Mouse (Mus musculus) liver, embryonic 15.5 days (tissue): ENCODE data around the gene Ptma. TPM values are rescaled to one million over a fixed set of nuclear protein-coding genes. Genes with fewer than 3 reads are reported as not detected.
"Not testable (repeated sequence)": the region's sequence is repeated elsewhere in the genome, so short reads cannot be mapped to it uniquely, and the experiment has no call there.

ENCODE experiments used
- ATAC-seq: fragments of 200-750 bp; cut with Nextera tagmentation; 2 replicates; pipeline ENCODE4 v1.8.0; 2017; ENCODE audit warnings: moderate number of reproducible peaks, mild to moderate bottlenecking, moderate library complexity; ENCODE audit not compliant: insufficient read depth
- H3K27ac ChIP-seq: fragments of 300-500 bp; sonication (generic); replicated peaks from 2 replicates; pipeline ENCODE4 v1.5.1; 2015; ENCODE audit warnings: mild to moderate bottlenecking, inconsistent platforms
- H3K27me3 ChIP-seq: fragments of 300-500 bp; sonication (generic); 2 replicates; pipeline ENCODE4 v1.6.1; 2015; ENCODE audit warnings: mild to moderate bottlenecking, inconsistent platforms
- H3K36me3 ChIP-seq: fragments of 300-500 bp; sonication (generic); replicated peaks from 2 replicates; pipeline ENCODE4 v1.6.1; 2015; ENCODE audit warnings: moderate library complexity, mild to moderate bottlenecking, inconsistent platforms
- H3K4me1 ChIP-seq: fragments of 300-500 bp; sonication (generic); replicated peaks from 2 replicates; pipeline ENCODE4 v1.6.1; 2015; ENCODE audit warnings: inconsistent platforms
- H3K4me2 ChIP-seq: fragments of 300-500 bp; sonication (generic); 2 replicates; pipeline ENCODE4 v1.6.1; 2015; ENCODE audit warnings: moderate library complexity, mild to moderate bottlenecking, inconsistent platforms
- H3K4me3 ChIP-seq: fragments of 300-500 bp; sonication (generic); replicated peaks from 2 replicates; pipeline ENCODE4 v1.5.1; 2015; ENCODE audit warnings: mild to moderate bottlenecking, inconsistent platforms
- H3K9ac ChIP-seq: fragments of 300-500 bp; sonication (generic); 2 replicates; pipeline ENCODE4 v1.6.1; 2015; ENCODE audit warnings: moderate library complexity, mild to moderate bottlenecking, inconsistent platforms
- H3K9me3 ChIP-seq: fragments of 300-500 bp; sonication (generic); replicated peaks from 2 replicates; pipeline ENCODE4 v1.6.1; 2016; ENCODE audit warnings: inconsistent platforms
- whole genome bisulfite sequencing: fragments of 180-500 bp; shearing (Covaris S2); methylation state at CpG from one replicate; pipeline ENCODE4 v1.1.7; 2015; ENCODE audit warnings: mixed read lengths; ENCODE audit not compliant: insufficient replicate concordance; 5-methylcytosine and 5-hydroxymethylcytosine counted together
- polyA plus RNA-seq: library from polyadenylated mRNA; unstranded; fragments of >200 nt; fragmentation: Nextera tagmentation; extraction: Ambion mirVana; gene quantifications from 2 replicates; pipeline ENCODE4 v1.2.1, GENCODE M21; 2015

The Ptma gene
- polyA plus RNA-seq, 1 experiment from 2014 or later = 778 TPM

DNA sequence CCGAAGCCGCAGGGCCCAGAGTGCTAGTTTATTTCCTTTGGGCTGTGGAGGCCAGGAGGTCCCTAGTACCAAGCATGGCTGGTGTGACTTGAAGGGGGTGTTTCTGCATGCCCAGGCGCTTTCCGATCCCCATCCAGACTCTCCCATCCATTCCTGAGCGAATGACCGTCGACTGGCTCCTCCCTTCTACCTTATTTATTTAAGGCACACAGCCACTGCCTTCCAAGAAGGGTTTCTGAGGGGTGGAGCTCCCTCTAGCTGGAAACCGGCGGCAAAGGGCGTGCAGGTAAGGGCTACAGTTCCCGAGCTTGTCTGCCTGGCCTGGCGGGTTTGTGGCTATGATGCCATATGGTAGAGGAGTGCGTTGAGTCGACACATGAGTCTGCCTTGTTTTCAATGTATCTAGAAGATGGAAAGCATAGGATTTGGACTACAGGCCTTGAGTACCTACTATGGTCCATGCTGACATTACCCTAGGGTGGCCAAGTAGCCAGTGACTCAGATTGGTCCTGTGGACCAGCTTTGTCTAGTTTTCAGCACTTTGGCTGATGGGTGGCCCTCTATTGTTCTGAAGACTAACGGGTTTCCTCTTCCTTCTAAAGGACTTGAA is 2.1 kb downstream of the Ptma start:
- Histone ChIP-seq H3K9me3 (no peaks in the 10 kb centered on the region), H3K4me1 (peaks cover 66% of the 10 kb centered on the region), H3K27me3 (no peaks in the 10 kb centered on the region), H3K9ac (peak overlapping the region; percentile 98), H3K27ac (peak overlapping the region; percentile 97), H3K4me3 (peak overlapping the region; percentile 99), H3K4me2 (peak overlapping the region; percentile 96), H3K36me3 (peaks cover 33% of the 10 kb centered on the region)
- WGBS = under 1% methylated on average over 15 of the region's 15 CpGs
- no peak for ATAC-seq

DNA sequence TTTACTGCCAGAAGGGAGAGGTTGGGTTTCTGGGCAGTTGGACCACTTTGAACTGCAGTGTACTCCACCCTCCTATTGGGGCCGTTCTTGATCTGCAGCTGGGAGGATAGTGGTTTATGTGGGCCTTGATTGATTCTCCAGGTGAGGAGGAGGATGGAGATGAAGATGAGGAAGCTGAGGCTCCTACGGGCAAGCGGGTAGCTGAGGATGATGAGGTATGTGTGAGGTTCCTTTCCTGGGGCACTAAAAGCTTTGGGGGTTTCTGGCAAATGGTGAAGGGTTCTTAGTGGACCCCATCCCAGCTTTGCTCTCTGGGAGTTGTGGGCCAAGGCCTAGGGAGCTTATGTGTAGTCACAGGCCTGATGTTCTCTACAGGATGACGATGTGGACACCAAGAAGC is 3.1 kb downstream of the Ptma start:
- 41% methylated on average over 4 of the region's 4 CpGs for WGBS
- ATAC-seq = no peak
- Histone ChIP-seq H3K27ac (peak overlapping the region; percentile 97), H3K36me3 (peaks cover 36% of the 10 kb centered on the region), H3K4me1 (peaks cover 56% of the 10 kb centered on the region), H3K4me3 (peak overlapping the region; percentile 99), H3K9me3 (no peaks in the 10 kb centered on the region), H3K9ac (peak overlapping the region; percentile 98; the same call in 1 of the 2 replicates), H3K4me2 (peak overlapping the region; percentile 96), H3K27me3 (no peaks in the 10 kb centered on the region)

DNA sequence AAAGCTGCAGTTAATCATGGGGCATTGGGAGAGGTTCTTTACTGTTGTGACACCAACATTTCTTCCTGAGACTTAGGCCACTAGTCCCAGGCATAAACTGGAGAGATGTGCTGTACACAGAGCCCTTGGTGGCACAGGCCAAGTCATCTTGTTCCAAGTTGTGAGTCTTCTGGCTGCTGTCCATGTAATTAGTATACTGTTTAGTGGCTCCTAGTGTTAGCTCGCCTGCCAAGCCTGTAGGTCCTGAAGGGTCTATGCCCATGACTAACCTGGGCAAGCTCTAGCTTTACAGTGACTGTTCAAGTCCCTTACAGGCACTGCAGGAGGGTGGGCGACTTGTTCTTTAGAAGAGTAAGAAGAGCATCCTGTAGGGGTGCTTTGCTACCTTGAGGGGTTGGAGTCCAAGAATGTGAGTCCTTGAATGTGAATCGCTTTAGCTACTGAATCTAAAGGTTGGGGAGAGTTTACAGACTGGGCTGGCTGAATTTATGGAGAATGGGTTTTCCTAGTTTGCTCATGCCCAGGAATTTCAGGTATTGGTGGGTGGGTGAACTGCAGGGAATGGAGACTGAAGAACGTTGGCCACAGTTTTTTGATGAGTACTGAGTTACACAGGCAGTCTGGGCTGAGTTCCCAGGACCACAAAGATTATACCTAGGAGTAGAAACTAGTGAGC is 4.5 kb downstream of the Ptma start:
- 38% methylated on average over 4 of the region's 4 CpGs for WGBS
- H3K4me1 ChIP-seq = peaks cover 46% of the 10 kb centered on the region
- H3K27me3 ChIP-seq = no peaks in the 10 kb centered on the region
- no peak for ATAC-seq
- H3K9ac ChIP-seq = no peak overlapping the region
- H3K36me3 ChIP-seq = peaks cover 36% of the 10 kb centered on the region
- H3K27ac ChIP-seq = peak overlapping the region; percentile 31; the same call in 1 of the 2 replicates
- H3K4me2 ChIP-seq = no peak overlapping the region
- H3K4me3 ChIP-seq = no peak overlapping the region
- no peaks in the 10 kb centered on the region for H3K9me3 ChIP-seq

DNA sequence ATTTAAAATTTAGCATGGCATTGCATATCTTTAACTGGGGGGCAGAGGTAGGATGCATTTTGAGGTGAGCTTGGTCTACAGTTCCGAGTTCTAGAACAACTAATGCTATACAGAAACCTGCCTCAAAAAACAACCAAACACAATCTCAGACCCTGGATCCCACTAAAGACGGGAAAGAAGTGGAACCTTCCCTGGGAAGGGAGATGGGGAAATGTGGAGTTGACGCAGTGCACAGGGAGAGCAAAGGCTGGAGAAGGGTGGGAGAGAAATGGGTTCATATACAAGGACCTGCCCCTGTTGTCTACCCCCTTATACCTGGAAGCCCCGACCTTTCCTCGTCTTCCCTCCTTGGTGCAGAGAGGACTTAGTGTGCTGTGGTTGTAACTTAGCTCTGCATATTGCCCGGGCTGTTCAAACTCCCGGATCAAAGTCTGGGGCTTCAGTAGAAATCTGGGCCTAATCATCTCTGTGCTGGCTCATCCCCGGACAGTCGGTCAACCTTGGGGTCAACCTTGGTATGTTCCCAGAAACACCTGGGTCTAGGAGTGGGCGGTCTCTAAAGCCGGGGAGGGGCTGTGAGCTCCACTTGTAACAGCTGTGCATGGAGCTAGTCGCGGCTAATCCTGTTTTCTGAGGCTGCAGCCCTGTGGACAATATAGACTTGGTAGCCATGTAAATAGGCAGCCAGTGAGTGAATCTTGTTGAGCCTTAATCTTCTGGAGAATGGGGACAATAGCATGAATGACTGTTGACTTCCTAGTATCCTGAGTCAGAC is 5.2 kb downstream of the Ptma start:
- Histone ChIP-seq H3K4me2 (peak overlapping the region; percentile 0), H3K9ac (no peak overlapping the region), H3K27me3 (no peaks in the 10 kb centered on the region), H3K27ac (peak overlapping the region; percentile 31), H3K9me3 (no peaks in the 10 kb centered on the region), H3K36me3 (peaks cover 36% of the 10 kb centered on the region), H3K4me3 (no peak overlapping the region), H3K4me1 (peaks cover 44% of the 10 kb centered on the region)
- ATAC-seq = no peak
- WGBS = 10% methylated on average over 13 of the region's 13 CpGs

DNA sequence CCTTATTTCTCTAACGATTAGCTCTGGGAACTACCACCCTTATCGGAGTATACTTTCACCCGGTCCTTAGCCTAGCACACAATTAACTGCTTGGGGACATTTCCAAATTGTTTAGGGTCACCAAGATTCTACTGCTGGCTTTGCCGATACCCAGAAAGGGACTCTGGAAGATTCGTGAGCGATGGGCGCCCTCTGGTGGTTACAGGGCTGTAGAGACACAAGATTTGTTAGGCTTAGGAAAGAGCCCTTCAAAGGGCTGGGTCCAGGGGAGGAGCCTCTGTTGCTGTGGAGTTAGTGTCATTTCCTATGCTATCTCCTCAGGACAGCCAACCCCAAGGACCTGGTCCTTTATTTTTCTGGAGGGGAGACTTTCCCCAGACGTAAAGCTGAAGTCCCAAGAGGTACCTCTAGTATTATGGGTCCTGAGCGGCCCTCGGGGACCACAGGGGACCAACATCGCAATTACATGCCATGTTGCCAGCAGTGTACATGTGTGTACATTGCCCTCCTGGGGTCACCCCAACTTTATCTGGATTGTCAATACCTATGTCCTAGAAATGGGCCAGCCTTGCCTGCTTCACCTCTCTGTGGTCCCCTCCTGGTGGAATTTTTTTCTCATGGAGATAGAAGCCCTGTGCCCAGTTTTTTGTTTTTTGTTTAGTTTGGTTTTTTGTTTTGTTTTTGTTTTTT is 6.0 kb downstream of the Ptma start:
- peak overlapping the region; percentile 0 for H3K4me2 ChIP-seq
- H3K36me3 ChIP-seq = peaks cover 36% of the 10 kb centered on the region
- 21% methylated on average over 11 of the region's 11 CpGs for WGBS
- H3K27ac ChIP-seq = peak overlapping the region; percentile 31
- peak; percentile 24 for ATAC-seq
- peaks cover 44% of the 10 kb centered on the region for H3K4me1 ChIP-seq
- H3K9ac ChIP-seq = no peak overlapping the region
- H3K4me3 ChIP-seq = no peak overlapping the region
- no peaks in the 10 kb centered on the region for H3K27me3 ChIP-seq
- no peaks in the 10 kb centered on the region for H3K9me3 ChIP-seq

DNA sequence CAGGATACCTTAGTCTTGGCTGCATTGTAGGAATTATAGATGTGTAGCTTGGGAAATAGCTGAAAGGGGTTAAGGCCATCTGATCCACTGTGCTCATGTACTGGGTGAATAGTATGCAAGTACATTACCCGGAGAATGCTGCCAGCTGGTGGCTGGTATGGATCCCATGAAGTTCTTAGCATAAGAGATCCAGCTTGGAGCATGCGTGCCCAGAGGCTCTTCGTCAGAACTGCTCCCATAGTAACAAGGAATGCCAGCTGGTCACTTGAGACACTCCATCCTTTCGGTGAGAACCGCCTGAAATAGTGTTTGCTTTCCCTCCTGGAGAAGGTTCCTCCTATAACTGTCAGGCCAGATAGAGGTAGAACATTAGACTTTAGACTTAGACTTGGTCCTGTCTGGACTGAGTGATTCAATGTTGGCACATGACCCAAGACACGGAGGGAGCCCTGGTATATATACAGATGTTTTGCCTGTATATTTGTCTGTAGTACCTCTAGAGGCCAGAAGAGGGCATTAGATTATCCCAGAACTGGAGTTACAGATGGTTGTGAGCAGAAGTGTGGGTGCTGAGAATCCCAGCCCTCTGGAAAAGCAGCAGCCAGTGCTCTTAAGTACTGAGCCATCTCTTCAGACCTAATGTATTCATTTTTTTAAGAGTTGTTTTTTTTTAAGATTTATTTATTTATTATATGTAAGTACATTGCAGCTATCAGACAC is 7.0 kb downstream of the Ptma start:
- WGBS = 86% methylated on average over 6 of the region's 6 CpGs
- Histone ChIP-seq H3K9me3 (no peaks in the 10 kb centered on the region), H3K4me2 (no peak overlapping the region), H3K4me3 (no peak overlapping the region), H3K9ac (no peak overlapping the region), H3K4me1 (peaks cover 35% of the 10 kb centered on the region), H3K36me3 (peaks cover 36% of the 10 kb centered on the region), H3K27me3 (no peaks in the 10 kb centered on the region), H3K27ac (no peak overlapping the region)
- no peak for ATAC-seq

DNA sequence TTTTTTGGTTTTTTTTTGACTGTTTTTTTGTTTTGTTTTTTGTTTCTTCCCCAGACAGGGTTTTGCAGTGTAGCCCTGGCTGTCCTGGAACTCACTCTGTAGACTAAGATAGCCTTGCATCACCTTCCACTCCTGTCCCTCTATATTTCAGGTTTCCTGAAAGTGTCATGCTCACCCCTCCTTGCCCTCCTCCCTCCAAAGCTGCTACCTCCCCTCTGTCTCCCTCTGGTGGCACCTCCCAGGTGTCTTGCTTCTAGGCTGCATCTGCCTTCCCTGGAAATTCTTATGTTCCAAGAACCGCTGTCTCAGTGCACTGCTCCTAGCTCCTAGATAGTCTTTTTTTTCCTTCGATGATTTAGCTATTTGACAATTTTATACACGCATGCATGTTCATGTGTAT is 11.9 kb downstream of the Ptma start:
- H3K4me2 ChIP-seq = no peak overlapping the region
- no peak overlapping the region for H3K9ac ChIP-seq
- no peak for ATAC-seq
- 64% methylated on average over 3 of the region's 3 CpGs for WGBS
- no peak overlapping the region for H3K27ac ChIP-seq
- H3K9me3 ChIP-seq = no peaks in the 10 kb centered on the region
- no peak overlapping the region for H3K4me3 ChIP-seq
- H3K4me1 ChIP-seq = peaks cover 2% of the 10 kb centered on the region; the same call in 1 of the 2 replicates
- H3K36me3 ChIP-seq = peaks cover 27% of the 10 kb centered on the region
- no peaks in the 10 kb centered on the region for H3K27me3 ChIP-seq

DNA sequence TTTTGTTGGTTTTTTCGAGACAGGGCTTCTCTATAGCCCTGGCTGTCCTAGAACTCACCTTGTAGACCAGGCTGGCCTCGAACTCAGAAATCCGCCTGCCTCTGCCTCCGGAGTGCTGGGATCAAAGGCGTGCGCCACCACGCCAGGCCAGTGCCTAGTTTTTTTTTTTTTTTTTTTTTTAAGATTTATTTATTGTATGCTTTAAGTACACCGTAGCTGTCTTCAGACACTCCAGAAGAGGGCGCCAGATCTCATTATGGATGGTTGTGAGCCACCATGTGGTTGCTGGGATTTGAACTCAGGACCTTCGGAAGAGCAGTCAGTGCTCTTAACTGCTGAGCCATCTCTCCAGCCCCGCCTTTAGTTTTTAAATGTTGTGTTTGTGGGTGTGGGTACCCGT is 13.1 kb downstream of the Ptma start:
- H3K9ac ChIP-seq, H3K27me3 ChIP-seq, H3K4me1 ChIP-seq, H3K4me2 ChIP-seq, H3K4me3 ChIP-seq, H3K9me3 ChIP-seq, ATAC-seq, H3K27ac ChIP-seq: not testable (repeated sequence)
- peaks cover 26% of the 10 kb centered on the region for H3K36me3 ChIP-seq
- 76% methylated on average over 12 of the region's 12 CpGs for WGBS

DNA sequence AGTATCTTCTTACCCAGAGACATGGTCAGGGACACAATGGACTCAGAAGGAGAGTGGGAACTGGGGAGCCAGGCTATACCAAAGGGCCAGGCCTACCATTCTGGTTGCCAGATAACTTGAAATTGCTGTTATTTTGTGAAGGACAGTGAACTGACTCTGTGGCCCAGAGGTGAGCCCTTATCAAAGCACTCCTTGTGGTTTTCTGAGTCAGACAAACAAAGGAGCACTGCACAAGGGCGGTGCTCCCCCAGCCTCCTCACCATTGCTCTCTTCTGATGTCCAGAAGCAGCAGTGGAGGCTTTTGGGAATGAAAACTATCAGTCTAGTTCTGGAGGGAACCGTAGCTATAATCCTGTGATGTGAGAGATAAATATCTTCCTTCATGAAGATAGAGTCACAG is 16.1 kb downstream of the Ptma start:
- Histone ChIP-seq H3K9me3 (no peaks in the 10 kb centered on the region), H3K36me3 (peaks cover 39% of the 10 kb centered on the region), H3K27me3 (no peaks in the 10 kb centered on the region), H3K4me2 (no peak overlapping the region), H3K9ac (no peak overlapping the region), H3K27ac (no peak overlapping the region), H3K4me3 (no peak overlapping the region), H3K4me1 (0 out of 2 replicates have a peak, but pooled peaks cover 2% of the 10 kb centered on the region)
- WGBS = 29% methylated on average over 2 of the region's 2 CpGs
- peak; percentile 44 for ATAC-seq

DNA sequence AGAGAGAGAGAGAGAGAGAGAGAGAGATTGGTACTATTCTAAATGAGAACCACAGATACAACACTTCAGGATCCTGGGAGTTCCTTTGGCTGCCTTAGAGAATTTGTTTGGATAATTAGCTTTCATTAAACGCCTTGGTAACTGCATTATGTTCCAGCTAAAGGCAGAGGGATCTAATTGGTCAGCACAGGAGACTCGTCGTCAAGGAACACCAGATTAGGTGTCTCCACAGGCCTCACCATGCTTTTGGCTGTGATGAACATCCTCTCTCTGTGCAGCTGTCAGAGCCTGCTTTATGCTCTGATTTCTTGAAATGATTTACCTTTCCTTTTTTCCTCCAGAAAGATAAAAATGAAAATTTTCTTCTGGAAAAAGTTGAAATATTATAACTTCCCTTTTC is 20.3 kb downstream of the Ptma start:
- no peak overlapping the region for H3K4me3 ChIP-seq
- H3K27me3 ChIP-seq = no peaks in the 10 kb centered on the region
- peaks cover 35% of the 10 kb centered on the region for H3K36me3 ChIP-seq
- no peaks in the 10 kb centered on the region for H3K9me3 ChIP-seq
- no peak overlapping the region for H3K4me2 ChIP-seq
- no peak overlapping the region for H3K9ac ChIP-seq
- 81% methylated on average over 3 of the region's 3 CpGs for WGBS
- no peak for ATAC-seq
- H3K27ac ChIP-seq = no peak overlapping the region
- H3K4me1 ChIP-seq = peaks cover 7% of the 10 kb centered on the region
